Mouse (Mus musculus): ENCODE data around the gene Ankmy1. TPM values are rescaled to one million over a fixed set of nuclear protein-coding genes. Genes with fewer than 3 reads are reported as not detected.
A peak's percentile ranks its signal among the peaks of the same experiment; 100 is the strongest.

Ankmy1 gene
- polyA plus RNA-seq, 1 experiment = not detected

DNA sequence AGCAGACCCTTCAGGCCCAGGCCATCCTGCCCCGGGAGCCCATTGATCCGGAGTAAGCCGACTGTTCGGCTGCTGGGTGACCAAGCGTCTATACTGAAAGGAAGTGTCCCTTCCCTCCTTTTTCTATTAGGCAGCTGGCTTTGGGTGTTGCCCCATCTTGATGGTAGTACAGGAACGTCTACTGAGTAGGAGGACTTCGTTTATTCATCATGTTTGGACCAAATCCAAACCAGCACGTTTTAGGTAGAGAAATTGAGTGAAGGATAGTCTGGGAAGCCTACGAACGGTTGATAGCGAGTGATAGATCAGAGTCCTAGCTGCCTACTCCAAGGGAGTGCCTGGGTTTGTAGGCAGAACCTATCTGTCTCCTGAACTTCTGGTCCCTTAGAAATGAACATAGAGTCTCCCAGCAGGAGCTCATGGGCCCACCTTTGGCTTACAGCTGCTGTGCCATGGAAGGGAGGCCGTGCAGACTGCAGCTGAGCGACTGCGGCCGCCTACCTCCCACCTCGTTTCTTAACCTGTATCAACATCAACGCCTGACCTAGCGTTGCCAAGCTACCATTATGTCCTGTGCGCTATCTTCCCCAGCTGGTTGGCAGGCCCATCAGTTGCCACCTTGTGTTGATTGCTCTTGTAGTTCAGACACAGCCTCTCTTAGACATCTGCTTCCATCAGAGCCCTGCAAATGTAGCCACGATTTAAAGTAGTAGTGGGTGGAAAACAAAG lies 5.1 kb upstream of the Ankmy1 start:
- WGBS = 33% methylated on average over 20 of the region's 20 CpGs
- TF ChIP-seq CTCF (IDR thresholded peaks at IDR 0.05; ENCODE audit: extremely low read depth, insufficient read length, insufficient replicate concordance, low read depth, low read length) (no peak), POLR2A (IDR thresholded peaks at IDR 0.05; ENCODE audit: low read depth, low read length) (no peak)
- Histone ChIP-seq H3K4me1 (ENCODE audit: control insufficient read depth, insufficient read depth, insufficient read length, low read length) (peaks cover 29% of the 10 kb centered on the region), H3K36me3 (ENCODE audit: control insufficient read depth, insufficient read depth, low read length) (no peaks in the 10 kb centered on the region), H3K27me3 (ENCODE audit: control insufficient read depth, insufficient read depth, low read length) (no peaks in the 10 kb centered on the region), H3K27ac (ENCODE audit: insufficient read depth, low read depth, low read length) (peak overlapping the region; percentile 48), H3K4me3 (ENCODE audit: low read depth, low read length) (peak overlapping the region; percentile 86)

DNA sequence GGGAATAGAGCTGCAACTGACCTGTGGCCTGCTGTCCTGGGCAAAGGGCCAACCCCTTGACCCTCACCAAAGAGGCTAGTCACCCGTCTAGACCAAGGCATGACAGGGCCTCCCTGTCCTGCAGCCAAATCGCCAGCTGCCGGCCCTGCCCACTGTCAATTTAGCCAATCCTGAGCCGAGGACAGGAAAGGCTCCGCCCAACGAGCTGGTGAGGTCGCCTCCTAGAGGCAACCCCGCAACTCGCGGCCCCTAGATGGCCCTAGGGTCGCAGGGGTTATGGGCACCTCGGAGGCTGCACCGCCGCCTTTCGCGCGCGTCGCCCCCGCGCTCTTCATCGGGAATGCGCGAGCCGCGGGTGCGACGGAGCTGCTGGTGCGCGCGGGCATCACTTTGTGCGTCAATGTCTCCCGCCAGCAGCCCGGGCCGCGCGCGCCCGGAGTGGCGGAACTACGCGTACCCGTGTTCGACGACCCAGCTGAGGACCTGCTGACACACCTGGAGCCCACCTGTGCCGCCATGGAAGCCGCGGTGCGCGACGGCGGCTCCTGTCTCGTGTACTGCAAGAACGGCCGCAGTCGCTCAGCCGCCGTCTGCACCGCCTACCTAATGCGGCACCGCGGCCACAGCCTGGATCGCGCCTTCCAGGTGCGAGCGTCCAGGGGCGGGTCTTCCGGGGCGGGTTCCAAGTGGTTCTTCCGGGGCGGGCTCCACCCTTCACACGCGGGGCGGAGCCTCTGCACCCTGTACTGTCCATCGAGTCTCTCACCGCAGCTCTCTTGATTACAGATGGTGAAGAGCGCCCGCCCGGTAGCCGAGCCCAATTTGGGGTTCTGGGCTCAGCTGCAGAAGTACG lies 4.3 kb upstream of the Ankmy1 start, which contains the start of gene Dusp28:
Gene Dusp28 (plus strand): TSS at position 203 of the 853 bp plus-strand sequence.
- H3K4me1 ChIP-seq (ENCODE audit: control insufficient read depth, insufficient read depth, insufficient read length, low read length) = peaks cover 27% of the 10 kb centered on the region
- H3K27me3 ChIP-seq (ENCODE audit: control insufficient read depth, insufficient read depth, low read length) = no peaks in the 10 kb centered on the region
- peak within 1 kb of the TSS; percentile 89 for H3K27ac ChIP-seq (ENCODE audit: insufficient read depth, low read depth, low read length)
- no peaks in the 10 kb centered on the region for H3K36me3 ChIP-seq (ENCODE audit: control insufficient read depth, insufficient read depth, low read length)
- WGBS = under 1% methylated on average over 81 of the region's 81 CpGs
- H3K4me3 ChIP-seq (ENCODE audit: low read depth, low read length) = peak within 1 kb of the TSS; percentile 86
- TF ChIP-seq CTCF (IDR thresholded peaks at IDR 0.05; ENCODE audit: extremely low read depth, insufficient read length, insufficient replicate concordance, low read depth, low read length) (peak; percentile 44; the same call in 1 of the 2 replicates), POLR2A (IDR thresholded peaks at IDR 0.05; ENCODE audit: low read depth, low read length) (peak; percentile 53)

DNA sequence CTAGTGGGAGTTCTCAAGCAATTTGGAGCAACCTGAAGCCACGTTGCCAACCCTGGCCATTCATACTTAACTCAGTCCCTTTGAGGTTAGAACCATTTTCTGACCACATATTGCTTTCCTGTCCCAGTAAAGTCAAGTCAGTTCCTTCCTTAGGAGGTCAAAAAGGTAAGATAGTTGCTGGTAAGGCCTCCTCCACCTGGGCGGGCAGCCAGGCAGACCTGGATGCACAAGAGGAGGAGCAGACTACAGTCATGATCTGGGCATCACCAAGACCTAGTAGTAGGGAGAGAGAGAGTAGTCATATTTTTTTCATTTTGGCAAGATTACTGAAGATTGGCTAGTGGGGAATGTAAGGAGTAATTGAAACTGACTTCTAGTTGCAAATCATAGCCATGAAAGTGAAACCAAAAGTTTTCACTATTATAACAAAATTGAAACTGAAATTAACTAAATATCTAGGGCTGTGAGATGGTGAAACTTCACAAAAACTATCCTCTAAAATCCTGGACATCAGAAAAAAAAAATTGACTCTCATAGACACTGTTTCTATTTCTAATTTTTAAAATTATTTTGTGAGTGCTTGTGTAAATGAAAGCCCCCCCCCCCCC lies 3.1 kb upstream of the Ankmy1 start:
- 92% methylated on average over 2 of the region's 2 CpGs for WGBS
- H3K27ac ChIP-seq (ENCODE audit: insufficient read depth, low read depth, low read length) = peak overlapping the region; percentile 51; the same call in 1 of the 2 replicates

DNA sequence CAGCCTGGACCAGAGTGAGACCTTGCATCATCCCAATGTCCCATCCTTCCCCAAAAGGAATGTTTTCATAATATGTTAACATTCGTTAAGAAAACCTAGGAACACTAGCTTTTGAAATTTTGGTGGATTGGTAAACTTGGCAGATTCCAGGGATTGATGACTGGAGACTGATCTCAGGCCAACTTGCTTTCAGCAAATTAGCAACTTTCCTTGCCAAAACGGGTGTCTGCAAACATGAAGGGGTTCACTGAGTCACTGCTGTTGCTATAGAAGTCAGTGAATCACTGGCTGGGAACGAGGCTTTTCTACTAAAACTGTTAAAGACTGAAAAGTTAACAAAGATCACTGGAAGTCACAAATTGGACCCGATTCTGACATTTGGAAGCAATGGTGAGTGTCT lies 921 bp upstream of the Ankmy1 start:
- WGBS = 78% methylated on average over 4 of the region's 4 CpGs
- no peak for TF ChIP-seq CTCF (IDR thresholded peaks at IDR 0.05; ENCODE audit: extremely low read depth, insufficient read length, insufficient replicate concordance, low read depth, low read length)

More for the DNA sequence above, 3.1 kb upstream of the Ankmy1 start:
- no peak for TF ChIP-seq POLR2A (IDR thresholded peaks at IDR 0.05; ENCODE audit: low read depth, low read length)
- no peak for TF ChIP-seq CTCF (IDR thresholded peaks at IDR 0.05; ENCODE audit: extremely low read depth, insufficient read length, insufficient replicate concordance, low read depth, low read length)
- H3K4me3 ChIP-seq (ENCODE audit: low read depth, low read length) = no peak overlapping the region
- H3K27me3 ChIP-seq (ENCODE audit: control insufficient read depth, insufficient read depth, low read length) = no peaks in the 10 kb centered on the region
- H3K4me1 ChIP-seq (ENCODE audit: control insufficient read depth, insufficient read depth, insufficient read length, low read length) = peaks cover 24% of the 10 kb centered on the region
- H3K36me3 ChIP-seq (ENCODE audit: control insufficient read depth, insufficient read depth, low read length) = no peaks in the 10 kb centered on the region

DNA sequence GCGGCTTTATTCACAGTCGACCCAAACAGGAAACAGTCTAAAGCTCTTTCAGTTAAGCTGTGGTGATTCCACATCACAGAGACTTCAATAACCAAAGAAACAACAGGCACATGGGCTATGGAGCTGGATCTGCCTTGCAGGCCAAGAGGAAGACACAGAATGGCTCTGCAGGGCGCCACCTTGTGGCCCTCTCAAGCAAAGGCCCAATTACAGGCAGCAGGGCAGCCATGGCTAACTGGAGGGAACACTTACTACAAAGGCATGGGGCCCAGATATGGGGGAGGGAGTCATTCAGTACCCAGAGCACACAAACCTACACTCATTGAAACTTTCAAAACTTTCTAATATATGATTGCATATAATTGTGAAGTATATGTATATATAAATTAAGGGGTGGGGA lies 7.6 kb downstream of the Ankmy1 start:
- Histone ChIP-seq H3K27ac (ENCODE audit: insufficient read depth, low read depth, low read length) (no peak overlapping the region), H3K27me3 (ENCODE audit: control insufficient read depth, insufficient read depth, low read length) (peaks cover 4% of the 10 kb centered on the region; the same call in 1 of the 2 replicates), H3K36me3 (ENCODE audit: control insufficient read depth, insufficient read depth, low read length) (no peaks in the 10 kb centered on the region), H3K4me1 (ENCODE audit: control insufficient read depth, insufficient read depth, insufficient read length, low read length) (no peaks in the 10 kb centered on the region), H3K4me3 (ENCODE audit: low read depth, low read length) (no peak overlapping the region)
- 22% methylated on average over 3 of the region's 3 CpGs for WGBS
- peak; percentile 83 for TF ChIP-seq CTCF (IDR thresholded peaks at IDR 0.05; ENCODE audit: extremely low read depth, insufficient read length, insufficient replicate concordance, low read depth, low read length)
- no peak for TF ChIP-seq POLR2A (IDR thresholded peaks at IDR 0.05; ENCODE audit: low read depth, low read length)

More for the DNA sequence above, 921 bp upstream of the Ankmy1 start:
- H3K36me3 ChIP-seq (ENCODE audit: control insufficient read depth, insufficient read depth, low read length) = no peaks in the 10 kb centered on the region
- H3K4me1 ChIP-seq (ENCODE audit: control insufficient read depth, insufficient read depth, insufficient read length, low read length) = peaks cover 15% of the 10 kb centered on the region
- H3K27me3 ChIP-seq (ENCODE audit: control insufficient read depth, insufficient read depth, low read length) = no peaks in the 10 kb centered on the region
- H3K4me3 ChIP-seq (ENCODE audit: low read depth, low read length) = no peak overlapping the region
- H3K27ac ChIP-seq (ENCODE audit: insufficient read depth, low read depth, low read length) = no peak overlapping the region

DNA sequence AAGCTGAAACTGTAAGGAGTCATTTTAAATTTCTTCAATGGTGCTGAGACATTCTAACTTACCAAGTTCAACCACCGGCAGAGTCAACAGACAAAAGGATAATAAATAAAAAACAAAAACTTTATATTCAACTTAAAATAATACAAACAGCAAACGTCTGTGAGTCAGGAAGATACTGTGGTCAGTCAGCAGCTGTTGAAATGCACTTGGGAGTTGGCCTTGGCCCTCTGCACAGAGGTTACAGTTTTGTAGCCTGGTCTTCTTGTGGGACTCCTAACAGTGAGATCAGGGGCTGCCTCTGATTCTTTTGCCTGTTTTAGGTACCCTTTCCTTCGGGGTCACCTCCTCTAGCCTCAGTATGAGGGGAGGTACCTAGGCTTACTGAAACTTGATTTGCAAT lies 8.8 kb downstream of the Ankmy1 start:
- no peak overlapping the region for H3K4me3 ChIP-seq (ENCODE audit: low read depth, low read length)
- H3K4me1 ChIP-seq (ENCODE audit: control insufficient read depth, insufficient read depth, insufficient read length, low read length) = no peaks in the 10 kb centered on the region
- peaks cover 4% of the 10 kb centered on the region; the same call in 1 of the 2 replicates for H3K27me3 ChIP-seq (ENCODE audit: control insufficient read depth, insufficient read depth, low read length)
- WGBS = 53% methylated on average over 3 of the region's 3 CpGs
- TF ChIP-seq CTCF (IDR thresholded peaks at IDR 0.05; ENCODE audit: extremely low read depth, insufficient read length, insufficient replicate concordance, low read depth, low read length) (no peak), POLR2A (IDR thresholded peaks at IDR 0.05; ENCODE audit: low read depth, low read length) (no peak)
- H3K27ac ChIP-seq (ENCODE audit: insufficient read depth, low read depth, low read length) = no peak overlapping the region
- H3K36me3 ChIP-seq (ENCODE audit: control insufficient read depth, insufficient read depth, low read length) = no peaks in the 10 kb centered on the region
